Mouse (Mus musculus) frontal cortex, postnatal 36 days (tissue): ENCODE measurements at regions not wholly inside any gene's neighbourhood (a gene's known extent, or its start where the extent isn't known, plus 50 kb on each side); places are given as distances from the start of the nearest gene placed in this dataset.

ENCODE experiments used
- DNase-seq, 2 experiments: peaks; one replicate each; pipeline ENCODE4 v3.0.0; 2022; ENCODE audit warnings: low spot score in 2 of 2

DNA sequence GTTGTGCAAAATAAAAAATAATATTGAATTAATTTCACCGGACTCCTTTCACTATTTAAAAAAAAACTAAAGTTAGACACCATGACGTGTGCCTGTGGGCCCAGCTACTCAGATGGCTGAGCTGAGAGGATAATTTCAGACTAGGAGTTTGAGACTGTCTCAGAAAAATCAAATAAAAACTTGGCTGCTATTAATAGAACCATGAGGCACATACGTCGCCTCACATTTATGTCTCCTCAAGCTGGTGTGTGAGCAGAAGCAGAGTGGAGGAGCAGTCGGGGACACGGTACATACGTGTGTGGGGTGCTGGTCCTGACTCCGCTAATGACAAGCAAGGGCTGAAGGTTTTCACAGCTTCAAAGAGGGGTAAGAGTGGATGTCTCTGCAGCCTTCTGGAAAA, 52.8 kb upstream of the Dmrtb1 start:
- no peak for DNase-seq

DNA sequence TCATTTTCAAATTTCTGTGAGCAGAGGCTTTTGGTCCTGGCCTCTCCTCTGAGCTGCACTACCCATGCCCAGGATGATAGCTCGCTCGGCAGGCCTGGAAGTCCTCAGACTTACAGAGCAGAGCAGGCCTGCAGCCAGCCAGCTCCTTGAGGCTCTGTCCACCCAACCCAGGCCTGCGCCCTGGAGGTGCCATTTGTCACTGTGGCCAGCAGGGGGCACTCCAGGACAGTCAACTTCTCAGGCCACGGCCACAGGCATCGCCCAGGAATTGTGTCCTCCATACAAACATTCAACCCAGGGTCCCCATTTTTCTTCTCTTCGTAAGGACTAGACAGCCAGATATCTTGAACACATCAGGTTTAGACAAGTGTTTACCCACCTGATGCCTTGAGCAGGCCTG, 53.9 kb upstream of the Dmrtb1 start:
- DNase-seq = peak; percentile 90 to 93

DNA sequence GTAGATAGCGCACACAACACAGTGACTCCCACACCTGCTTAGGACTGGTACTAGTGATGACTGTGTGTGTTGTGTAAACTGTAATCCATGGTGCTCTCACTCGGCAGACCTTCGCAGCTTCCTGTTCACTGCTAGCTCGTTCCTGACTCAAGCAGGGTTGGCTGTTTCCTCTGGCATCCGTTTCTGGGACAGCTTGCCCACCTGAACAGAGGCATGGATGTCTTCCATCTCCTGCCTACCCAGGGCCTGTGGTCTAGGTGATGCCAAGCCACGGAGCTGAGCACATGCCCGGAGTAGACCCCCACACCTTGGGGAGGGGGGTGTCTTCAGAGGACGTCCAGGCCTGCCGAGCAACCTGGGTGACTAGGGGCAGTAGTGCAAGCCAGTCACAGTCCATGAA, 54.7 kb upstream of the Dmrtb1 start:
- no peak for DNase-seq

DNA sequence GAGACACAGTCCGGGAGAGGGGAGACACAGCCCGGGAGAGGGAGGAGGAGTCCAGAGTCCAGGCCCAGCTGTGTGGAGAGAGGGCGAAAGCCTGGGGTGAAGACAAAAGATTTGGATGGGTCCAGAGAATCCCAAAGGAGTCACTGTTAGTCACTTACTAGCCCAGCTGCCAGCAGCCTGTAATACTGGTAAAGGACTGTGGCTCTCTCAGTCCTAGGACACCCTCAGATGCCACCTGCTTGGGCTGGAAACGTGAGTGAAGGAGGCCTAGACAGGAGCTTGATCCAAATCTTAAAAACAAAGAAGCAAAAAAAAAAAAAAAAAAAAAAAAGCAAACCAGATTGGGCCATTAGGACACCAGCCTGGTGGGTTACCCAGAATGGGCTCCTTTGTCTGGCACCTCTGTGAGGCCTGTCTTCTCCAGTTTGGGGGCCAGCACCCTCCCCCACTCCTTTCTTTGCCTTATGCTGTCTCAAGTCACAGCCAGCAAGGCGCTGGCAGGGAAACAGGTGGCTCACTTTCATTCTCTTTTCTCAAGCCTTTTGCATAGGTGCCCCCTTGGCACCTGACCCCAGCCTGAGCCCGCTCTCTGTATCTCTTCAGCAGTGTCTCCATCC, 55.9 kb upstream of the Dmrtb1 start:
- no peak for DNase-seq

DNA sequence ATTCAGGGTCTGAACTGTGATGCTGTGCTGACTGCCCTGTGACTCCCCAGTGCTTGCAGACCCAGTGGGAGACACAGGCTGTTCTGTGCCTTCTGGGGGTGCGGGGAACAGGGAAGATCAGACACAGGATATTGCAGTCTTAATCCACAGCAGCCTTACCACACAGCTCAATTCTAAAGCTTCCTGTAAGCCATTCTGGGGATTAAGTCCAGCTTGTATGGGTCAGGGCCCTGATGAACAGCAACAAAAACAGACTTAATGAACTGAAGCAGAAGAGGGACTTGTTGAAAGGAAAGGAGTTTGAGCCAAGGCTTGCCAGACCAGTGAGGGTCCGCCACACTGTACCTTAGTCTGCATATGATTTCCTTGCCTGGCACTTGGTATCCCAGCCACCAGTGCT, 58.4 kb upstream of the Lrp8 start:
- no peak for DNase-seq

DNA sequence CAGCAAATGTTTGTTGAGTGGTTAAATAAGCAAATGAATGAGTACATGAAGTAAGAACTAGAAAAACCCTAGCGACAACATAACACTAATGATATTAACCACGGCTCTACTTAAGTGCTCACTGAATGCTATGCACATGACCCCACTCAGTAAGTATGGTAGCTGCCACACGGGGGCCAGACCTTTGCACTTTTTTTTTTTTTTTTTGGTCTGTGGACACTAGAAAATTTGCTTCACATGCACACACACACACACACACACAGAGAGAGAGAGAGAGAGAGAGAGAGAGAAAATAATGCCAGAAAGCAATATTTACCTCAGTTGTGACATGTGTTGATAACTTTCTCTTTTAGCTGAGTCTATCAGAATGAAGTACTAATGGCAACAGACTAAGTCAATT, 55.7 kb upstream of the Lrp8 start:
- DNase-seq = no peak

DNA sequence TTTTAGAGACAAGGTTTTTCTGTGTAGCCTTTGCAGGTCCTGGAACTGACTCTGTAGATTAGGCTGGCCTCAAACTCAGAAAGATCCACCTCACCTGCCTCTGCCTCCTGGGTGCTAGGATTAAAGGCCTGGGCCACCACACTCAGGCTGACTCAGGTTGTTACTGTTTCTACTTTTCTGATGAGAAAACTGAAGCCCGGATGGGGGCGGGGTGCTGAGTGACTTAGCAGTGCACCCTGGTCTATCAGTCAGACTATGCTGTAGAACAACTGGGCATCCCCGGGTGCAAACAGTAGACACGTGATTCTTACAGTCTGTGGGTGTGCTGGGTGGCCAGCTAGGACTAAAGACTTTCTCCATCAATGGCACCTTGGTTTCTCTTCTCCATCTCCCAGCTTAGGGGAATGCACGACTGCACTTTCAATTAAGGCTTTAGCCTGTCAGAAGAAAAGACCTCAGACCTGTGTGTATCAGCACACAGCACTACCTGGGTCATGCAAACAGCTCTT, 55.1 kb upstream of the Lrp8 start:
- DNase-seq = no peak

DNA sequence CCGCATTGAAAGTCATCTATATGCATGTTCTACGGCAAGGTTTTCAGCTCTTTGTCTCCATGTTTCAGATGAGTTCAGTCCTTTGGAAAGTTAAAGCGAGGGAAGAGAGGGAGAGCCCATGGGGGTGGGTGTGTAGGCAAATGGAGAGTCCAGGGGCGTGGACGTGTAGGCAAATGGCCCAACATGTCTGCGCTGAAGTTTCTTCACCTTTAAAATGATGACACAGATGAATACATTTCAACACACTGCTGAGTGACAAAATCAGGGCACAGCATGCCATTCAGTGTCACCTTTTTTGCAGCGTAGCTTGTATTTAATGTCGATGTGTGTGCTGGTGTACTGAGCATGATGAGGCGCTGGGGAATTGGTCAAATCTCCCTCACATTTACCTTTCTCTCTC, 54.6 kb upstream of the Lrp8 start:
- DNase-seq = no peak

DNA sequence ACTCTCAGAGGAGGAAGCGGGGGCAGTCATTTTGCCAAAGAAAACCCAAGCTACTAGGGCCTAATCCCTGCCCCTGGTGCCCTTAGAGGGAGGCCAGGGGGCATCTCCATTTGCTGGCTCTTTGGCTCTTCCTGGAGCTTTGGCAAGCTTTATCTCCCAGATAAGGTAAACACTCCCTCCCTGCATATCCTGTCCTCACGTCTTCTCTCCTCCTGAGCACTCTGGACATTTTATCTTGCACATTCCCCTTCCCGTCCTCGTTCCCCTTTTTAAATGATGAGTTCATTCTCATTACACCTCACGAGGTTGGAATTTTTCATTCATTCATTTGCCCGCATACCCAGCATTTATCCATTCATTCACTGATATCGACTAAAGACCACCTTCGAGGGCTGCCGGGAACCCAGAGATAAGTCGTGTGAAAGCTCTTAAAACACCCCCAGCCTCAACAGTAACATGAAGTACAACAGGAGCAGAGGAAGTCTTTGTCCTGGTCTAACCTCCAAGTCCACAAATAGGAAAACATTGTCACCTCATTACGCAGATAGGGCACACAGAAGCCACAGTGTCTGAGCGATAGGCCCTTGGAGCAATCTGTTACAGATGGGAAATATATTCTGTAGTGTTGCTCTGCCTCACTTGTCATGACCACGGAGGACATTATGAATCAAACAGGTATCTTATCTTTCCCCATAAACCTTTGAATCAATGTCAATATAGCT, 54.0 kb upstream of the Lrp8 start:
- no peak for DNase-seq

DNA sequence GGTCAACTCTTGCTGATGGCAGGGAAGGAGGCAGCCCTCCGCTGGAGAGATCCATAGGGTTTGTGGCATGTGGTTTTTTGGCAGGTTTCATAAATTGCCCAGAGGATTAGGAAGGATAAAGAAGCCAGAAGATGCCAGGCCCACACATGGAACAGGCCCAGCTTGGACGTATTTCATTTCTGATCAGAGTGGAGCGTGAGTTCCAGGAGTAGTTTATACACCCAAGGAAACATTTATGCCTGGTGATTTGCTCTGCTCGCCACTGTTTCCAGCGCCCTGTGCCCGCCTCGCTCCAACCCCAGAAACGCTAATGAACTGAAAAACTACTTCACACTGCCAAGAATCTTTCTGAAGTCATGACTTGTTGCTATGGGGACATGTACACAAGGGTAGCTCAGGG, 53.0 kb upstream of the Lrp8 start:
- no peak for DNase-seq

DNA sequence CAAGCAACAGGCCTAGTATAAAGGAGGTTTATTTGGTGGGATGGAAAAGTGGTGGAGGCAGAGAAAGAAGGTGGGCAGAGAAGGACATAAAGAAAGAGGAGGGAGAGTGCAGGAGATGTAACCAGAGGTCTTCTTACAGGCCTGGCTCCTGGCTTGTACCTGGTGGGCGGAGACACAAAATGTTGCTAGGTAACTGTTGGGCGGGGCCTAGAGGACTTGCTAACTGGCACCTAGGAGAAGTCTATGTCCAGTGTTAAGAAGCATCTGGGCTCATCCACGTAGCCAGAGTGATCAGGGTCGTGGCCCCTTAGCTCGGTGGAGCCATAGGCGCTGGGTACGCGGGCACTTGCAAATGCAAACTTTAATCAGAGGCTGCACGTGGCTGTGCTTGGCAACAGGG, 52.0 kb upstream of the Lrp8 start:
- DNase-seq = no peak
